Mouse (Mus musculus) forebrain, embryonic 11.5 days (tissue): ENCODE measurements at regions not wholly inside any gene's neighbourhood (a gene's known extent, or its start where the extent isn't known, plus 50 kb on each side); places are given as distances from the start of the nearest gene placed in this dataset.

Experiments
- ATAC-seq: fragments of 200-750 bp; cut with Nextera tagmentation; replicated peaks from 2 replicates; pipeline ENCODE4 v1.8.0; 2017; ENCODE audit warnings: moderate TSS enrichment; ENCODE audit not compliant: low FRiP score
- DNase-seq: peaks from one replicate; pipeline ENCODE4 v3.0.0-alpha.2; 2017; ENCODE audit warnings: low spot score
- H3K27ac ChIP-seq: fragments of 300-500 bp; sonication (generic); 2 replicates; pipeline ENCODE4 v1.5.1; 2014; ENCODE audit warnings: low read depth, low read length
- H3K27me3 ChIP-seq: fragments of 300-500 bp; sonication (generic); 2 replicates; pipeline ENCODE4 v1.6.1; 2014; ENCODE audit warnings: mild to moderate bottlenecking, low read length, mixed read lengths; ENCODE audit not compliant: control insufficient read depth, insufficient read depth
- H3K36me3 ChIP-seq: fragments of 300-500 bp; sonication (generic); 2 replicates; pipeline ENCODE4 v1.6.1; 2014; ENCODE audit warnings: mild to moderate bottlenecking, low read length, moderate library complexity, mixed read lengths; ENCODE audit not compliant: control insufficient read depth, insufficient read depth
- H3K4me1 ChIP-seq: fragments of 300-500 bp; sonication (generic); replicated peaks from 2 replicates; pipeline ENCODE4 v1.6.1; 2014; ENCODE audit warnings: low read length, mixed read lengths; ENCODE audit not compliant: control insufficient read depth, insufficient read depth
- H3K4me2 ChIP-seq: fragments of 300-500 bp; sonication (generic); 2 replicates; pipeline ENCODE4 v1.6.1; 2014; ENCODE audit warnings: low read depth, mild to moderate bottlenecking, low read length, moderate library complexity, mixed read lengths; ENCODE audit not compliant: severe bottlenecking
- H3K4me3 ChIP-seq: fragments of 300-500 bp; sonication (generic); 2 replicates; pipeline ENCODE4 v1.5.1; 2014; ENCODE audit warnings: low read depth, low read length
- H3K9ac ChIP-seq: fragments of 300-500 bp; sonication (generic); 2 replicates; pipeline ENCODE4 v1.6.1; 2014; ENCODE audit warnings: low read length
- H3K9me3 ChIP-seq: fragments of 300-500 bp; sonication (generic); 2 replicates; pipeline ENCODE4 v1.6.1; 2016; ENCODE audit warnings: low read length, mixed read lengths; ENCODE audit not compliant: control insufficient read depth
- WGBS: fragments of 180-500 bp; shearing (Covaris S2); extraction: QIAGEN DNeasy Blood & Tissue Kit; methylation state at CpG from one replicate; pipeline ENCODE4 v1.1.7; 2014; 5-methylcytosine and 5-hydroxymethylcytosine counted together

GRCm38 (mm10) chr11:31721908-31722307, 50.2 kb upstream of the Bod1 start:
- H3K27ac ChIP-seq = no peak overlapping the region
- H3K4me2 ChIP-seq = no peak overlapping the region
- no peak overlapping the region for H3K9ac ChIP-seq
- ATAC-seq (no peak), DNase-seq (no peak)
- no peaks in the 10 kb centered on the region for H3K36me3 ChIP-seq
- WGBS = 65% methylated on average over 3 of the region's 3 CpGs
- H3K9me3 ChIP-seq = no peaks in the 10 kb centered on the region
- no peaks in the 10 kb centered on the region for H3K4me1 ChIP-seq
- no peaks in the 10 kb centered on the region for H3K27me3 ChIP-seq
- H3K4me3 ChIP-seq = no peak overlapping the region

GRCm38 (mm10) chr11:31724506-31724905, 52.8 kb upstream of the Bod1 start:
- Histone ChIP-seq H3K9ac (no peak overlapping the region), H3K4me3 (no peak overlapping the region), H3K36me3 (no peaks in the 10 kb centered on the region), H3K27ac (no peak overlapping the region), H3K27me3 (no peaks in the 10 kb centered on the region), H3K9me3 (no peaks in the 10 kb centered on the region), H3K4me2 (no peak overlapping the region), H3K4me1 (no peaks in the 10 kb centered on the region)
- ATAC-seq = no peak
- DNase-seq = no peak
- WGBS = 82% methylated on average over 1 of the region's 1 CpGs

- Histone ChIP-seq H3K4me1 (no peaks in the 10 kb centered on the region), H3K4me2 (no peak overlapping the region), H3K9ac (no peak overlapping the region), H3K9me3 (no peaks in the 10 kb centered on the region), H3K27ac (no peak overlapping the region), H3K36me3 (no peaks in the 10 kb centered on the region), H3K27me3 (no peaks in the 10 kb centered on the region), H3K4me3 (no peak overlapping the region)
- whole genome bisulfite sequencing = 79% methylated on average over 15 of the region's 15 CpGs
- no peak for ATAC-seq
- no peak for DNase-seq
Observed at GRCm38 (mm10) chr11:31725936-31726647, 54.4 kb upstream of the Bod1 start.

GRCm38 (mm10) chr11:31727289-31727688, 55.6 kb upstream of the Bod1 start:
- Histone ChIP-seq H3K4me2 (no peak overlapping the region), H3K27ac (no peak overlapping the region), H3K4me1 (no peaks in the 10 kb centered on the region), H3K9me3 (no peaks in the 10 kb centered on the region), H3K4me3 (no peak overlapping the region), H3K9ac (no peak overlapping the region), H3K27me3 (no peaks in the 10 kb centered on the region), H3K36me3 (no peaks in the 10 kb centered on the region)
- WGBS = 86% methylated on average over 8 of the region's 8 CpGs
- DNase-seq = no peak
- no peak for ATAC-seq

GRCm38 (mm10) chr11:31729728-31730127, 58.0 kb upstream of the Bod1 start:
- H3K4me1 ChIP-seq = peaks cover 3% of the 10 kb centered on the region; the same call in 1 of the 2 replicates
- WGBS = 88% methylated on average over 3 of the region's 3 CpGs
- H3K9me3 ChIP-seq = no peaks in the 10 kb centered on the region
- no peaks in the 10 kb centered on the region for H3K27me3 ChIP-seq
- no peak overlapping the region for H3K9ac ChIP-seq
- H3K27ac ChIP-seq = no peak overlapping the region
- ATAC-seq (no peak), DNase-seq (no peak)
- H3K36me3 ChIP-seq = no peaks in the 10 kb centered on the region
- H3K4me2 ChIP-seq = no peak overlapping the region
- H3K4me3 ChIP-seq = no peak overlapping the region

GRCm38 (mm10) chr11:31730181-31730580, 58.5 kb upstream of the Bod1 start:
- H3K9ac ChIP-seq = no peak overlapping the region; the same call in 1 of the 2 replicates
- WGBS = 72% methylated on average over 4 of the region's 4 CpGs
- H3K9me3 ChIP-seq = no peaks in the 10 kb centered on the region
- no peak overlapping the region for H3K4me2 ChIP-seq
- H3K27me3 ChIP-seq = no peaks in the 10 kb centered on the region
- H3K27ac ChIP-seq = no peak overlapping the region
- DNase-seq (no peak), ATAC-seq (no peak)
- no peaks in the 10 kb centered on the region for H3K36me3 ChIP-seq
- H3K4me1 ChIP-seq = peaks cover 3% of the 10 kb centered on the region; the same call in 1 of the 2 replicates
- H3K4me3 ChIP-seq = no peak overlapping the region

- Histone ChIP-seq H3K27me3 (no peaks in the 10 kb centered on the region), H3K27ac (no peak overlapping the region), H3K36me3 (no peaks in the 10 kb centered on the region), H3K9ac (peak overlapping the region; percentile 8; the same call in 1 of the 2 replicates), H3K9me3 (no peaks in the 10 kb centered on the region), H3K4me2 (no peak overlapping the region), H3K4me3 (no peak overlapping the region), H3K4me1 (peaks cover 3% of the 10 kb centered on the region; the same call in 1 of the 2 replicates)
- WGBS = 26% methylated on average over 3 of the region's 3 CpGs
- DNase-seq = no peak
- no peak for ATAC-seq
Observed at GRCm38 (mm10) chr11:31730680-31731079, 59.0 kb upstream of the Bod1 start.

- H3K9ac ChIP-seq = no peak overlapping the region
- H3K4me1 ChIP-seq = peaks cover 3% of the 10 kb centered on the region; the same call in 1 of the 2 replicates
- no peak overlapping the region for H3K4me2 ChIP-seq
- H3K36me3 ChIP-seq = no peaks in the 10 kb centered on the region
- no peak overlapping the region for H3K4me3 ChIP-seq
- H3K27ac ChIP-seq = no peak overlapping the region
- ATAC-seq (no peak), DNase-seq (no peak)
- H3K27me3 ChIP-seq = no peaks in the 10 kb centered on the region
- WGBS = 54% methylated on average over 4 of the region's 4 CpGs
- no peaks in the 10 kb centered on the region for H3K9me3 ChIP-seq
Observed at GRCm38 (mm10) chr11:31731459-31731858, 59.8 kb upstream of the Bod1 start.

- Histone ChIP-seq H3K4me2 (no peak overlapping the region), H3K9me3 (no peaks in the 10 kb centered on the region), H3K27me3 (no peaks in the 10 kb centered on the region), H3K27ac (no peak overlapping the region), H3K4me3 (no peak overlapping the region), H3K36me3 (no peaks in the 10 kb centered on the region), H3K9ac (no peak overlapping the region), H3K4me1 (peaks cover 3% of the 10 kb centered on the region; the same call in 1 of the 2 replicates)
- WGBS = 75% methylated on average over 3 of the region's 3 CpGs
- ATAC-seq (no peak), DNase-seq (no peak)
Observed at GRCm38 (mm10) chr11:31732342-31732741, 60.7 kb upstream of the Bod1 start.
